Mouse (Mus musculus) MEL (cell line): ENCODE data around the gene Gosr2.

Experiments
- CTCF ChIP-seq, 3 experiments: IDR thresholded peaks in 2 of 3; conservative IDR thresholded peaks in 1 of 3; 2 replicates each; pipeline ENCODE4 v1.5.1; 2011 to 2012; ENCODE audit warnings: low read length in 3 of 3, low read depth in 2 of 3, mild to moderate bottlenecking in 2 of 3, improper control_type of control experiment in 1 of 3, inconsistent platforms in 1 of 3, mixed read lengths in 1 of 3, moderate library complexity in 1 of 3; ENCODE audit not compliant: control insufficient read depth in 1 of 3, insufficient read depth in 1 of 3, poor library complexity in 1 of 3, severe bottlenecking in 1 of 3
- EP300 ChIP-seq, 2 experiments: IDR thresholded peaks; 2 replicates each; pipeline ENCODE4 v1.6.1; 2011; ENCODE audit warnings: improper control_type of control experiment in 2 of 2, low read length in 2 of 2, low read depth in 1 of 2, mild to moderate bottlenecking in 1 of 2
- HCFC1 ChIP-seq: IDR thresholded peaks from 2 replicates; pipeline ENCODE4 v1.6.1; 2012; ENCODE audit warnings: low read depth, mild to moderate bottlenecking, inconsistent platforms, low read length, improper control_type of control experiment, moderate library complexity
- JUND ChIP-seq: IDR thresholded peaks from 2 replicates; pipeline ENCODE4 v1.6.1; 2011; ENCODE audit warnings: low read depth, mild to moderate bottlenecking, improper control_type of control experiment, low read length
- MAX ChIP-seq: IDR thresholded peaks from 2 replicates; pipeline ENCODE4 v1.6.1; 2011; ENCODE audit warnings: low read length, improper control_type of control experiment
- UBTF ChIP-seq: IDR thresholded peaks from 2 replicates; pipeline ENCODE4 v1.6.1; 2012; ENCODE audit warnings: low read depth, mild to moderate bottlenecking, inconsistent platforms, low read length, improper control_type of control experiment, moderate library complexity, borderline replicate concordance; ENCODE audit not compliant: insufficient read depth

GRCm38 (mm10) chr11:103663119-103663518 lies 34.6 kb downstream of the Gosr2 start:
- TF ChIP-seq MAX: no peak
- TF ChIP-seq EP300 (IDR thresholded peaks at IDR 0.05; ENCODE audit: low read depth in 1 of 2, low read length in 2 of 2): no peak
- TF ChIP-seq UBTF: no peak
- TF ChIP-seq CTCF (IDR thresholded peaks at IDR 0.05 in 2 of 3, conservative IDR thresholded peaks at IDR 0.05 in 1 of 3; ENCODE audit: control insufficient read depth in 1 of 3, insufficient read depth in 1 of 3, low read depth in 2 of 3, low read length in 3 of 3, poor library complexity in 1 of 3, severe bottlenecking in 1 of 3): no peak
- TF ChIP-seq JUND: no peak
- TF ChIP-seq HCFC1: no peak
